In the genomic region with DNA sequence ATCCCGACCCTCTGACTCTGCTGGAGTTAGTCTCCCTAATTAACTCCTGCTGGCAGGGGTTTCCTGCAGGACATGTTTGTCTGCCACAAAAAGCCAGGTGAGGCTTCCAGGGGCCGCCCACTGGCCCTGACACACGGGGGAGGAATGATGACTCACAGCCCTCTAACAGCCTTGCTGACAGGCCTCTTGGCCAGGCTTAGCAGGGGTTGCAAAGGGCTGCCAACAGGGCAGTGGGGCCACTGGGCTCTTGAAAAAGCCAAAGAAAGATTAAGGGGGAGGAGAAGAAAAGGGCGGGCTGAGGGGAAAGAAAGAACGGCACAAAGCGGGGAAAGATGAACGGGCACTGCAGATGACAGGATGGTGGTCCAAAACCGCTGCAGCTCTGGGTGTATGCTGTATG, we compare ENCODE assay signal across 8 mouse cellular contexts. TPM values are rescaled to one million over a fixed set of nuclear protein-coding genes. Genes with fewer than 3 reads are reported as not detected.
A peak's percentile ranks its signal among the peaks of the same experiment; 100 is the strongest.
DNase-seq lines count a peak whose midpoint lies in the region; ATAC-seq lines count a peak whose summit lies in the region.

No protein-coding gene starts in this region.

- H3K36me3 ChIP-seq in forebrain, embryonic 13.5 days (ENCODE audit: poor library complexity, severe bottlenecking), result no peaks in the 10 kb centered on the region

- H3K4me3 ChIP-seq in forebrain, embryonic 13.5 days, result peak overlapping the region; percentile 73

- peak; percentile 17; the same call in 1 of the 2 replicates for ATAC-seq in forebrain, embryonic 13.5 days

- peaks cover 13% of the 10 kb centered on the region for H3K27me3 ChIP-seq in forebrain, embryonic 13.5 days

- peak overlapping the region; percentile 45 for H3K9ac ChIP-seq in forebrain, embryonic 13.5 days

- 6% methylated on average over 8 of the region's 8 CpGs for WGBS in forebrain, embryonic 13.5 days

- no peak overlapping the region for H3K27ac ChIP-seq in forebrain, embryonic 13.5 days

- DNase-seq in MN1 (ENCODE audit: low spot score), result peak; percentile 28
- DNase-seq in c-Kit-positive CD71-positive TER-119-positive erythroid progenitor cells, embryonic 14.5 days (ENCODE audit: low spot score), result peak; percentile 3
- DNase-seq in heart, postnatal 36 days, result peak; percentile 66 to 78
- DNase-seq in layer of hippocampus, adult 8-10 months (ENCODE audit: low spot score in 2 of 2), result peak; percentile 7 to 9
- peak; percentile 66 for DNase-seq in lung, postnatal 25 days (ENCODE audit: low spot score)
- DNase-seq in right cerebral cortex, postnatal 14 days, result peak; percentile 11
- no peak for DNase-seq in yolk sac, embryonic 10.5 days (ENCODE audit: low spot score)

- intact Hi-C loops in heart, postnatal 36 days (cut with DNase I), result loop anchor here (2.0 kb wide), 1 partner anchor 101 kb away; no protein-coding TSS in a partner anchor

- H3K4me1 ChIP-seq in forebrain, embryonic 13.5 days, result peaks cover 17% of the 10 kb centered on the region

- H3K4me2 ChIP-seq in forebrain, embryonic 13.5 days, result peak overlapping the region; percentile 65

- no peaks in the 10 kb centered on the region for H3K9me3 ChIP-seq in forebrain, embryonic 13.5 days (replicated peaks)

RNA-seq across cellular contexts. Expression of a gene that starts 39.3 kb away (rescaled TPM):
- not detected in 2 replicates for polyA plus RNA-seq in forebrain, embryonic 13.5 days (2015; fragmentation: Nextera tagmentation; extraction: Ambion mirVana)
- not detected for total RNA-seq in heart, postnatal 36 days (2021)
- total RNA-seq in layer of hippocampus, adult 8-10 months (2022), result not detected
